Mouse (Mus musculus): ENCODE measurements around the gene Pnpla8. TPM values are rescaled to one million over a fixed set of nuclear protein-coding genes. Genes with fewer than 3 reads are reported as not detected.
A peak's percentile ranks its signal among the peaks of the same experiment; 100 is the strongest.

Gene Pnpla8
- polyA plus RNA-seq, 1 experiment from 2014 or later: 122 TPM

GRCm38 (mm10) chr12:44329316-44330215, 108.4 kb downstream of the Pnpla8 start:
- peak overlapping the region; percentile 83 for H3K4me3 ChIP-seq (replicated peaks)
- H3K9me3 ChIP-seq: no peaks in the 10 kb centered on the region
- no peaks in the 10 kb centered on the region for H3K36me3 ChIP-seq
- under 1% methylated on average over 59 of the region's 61 CpGs for WGBS
- peak overlapping the region; percentile 94 for H3K9ac ChIP-seq (replicated peaks)
- H3K27ac ChIP-seq: peak overlapping the region; percentile 97
- peak overlapping the region; percentile 71 for H3K4me2 ChIP-seq (replicated peaks)
- peaks cover 34% of the 10 kb centered on the region for H3K4me1 ChIP-seq (replicated peaks)
- no peaks in the 10 kb centered on the region for H3K27me3 ChIP-seq
- peak; percentile 77 for ATAC-seq

GRCm38 (mm10) chr12:44330216-44330719, 109.1 kb downstream of the Pnpla8 start:
- Histone ChIP-seq H3K9me3 (no peaks in the 10 kb centered on the region), H3K27me3 (no peaks in the 10 kb centered on the region)
- 0 out of 2 replicates have a peak, but pooled peaks have one; percentile 12 for ATAC-seq

GRCm38 (mm10) chr12:44337136-44337640, 116.0 kb downstream of the Pnpla8 start:
- Histone ChIP-seq H3K4me3 (replicated peaks) (no peak overlapping the region), H3K27ac (0 out of 2 replicates have a peak overlapping the region, but pooled peaks have one; percentile 25), H3K9me3 (no peaks in the 10 kb centered on the region), H3K36me3 (no peaks in the 10 kb centered on the region; the same call in 1 of the 2 replicates), H3K4me2 (replicated peaks) (no peak overlapping the region), H3K4me1 (replicated peaks) (peaks cover 49% of the 10 kb centered on the region), H3K9ac (replicated peaks) (no peak overlapping the region), H3K27me3 (no peaks in the 10 kb centered on the region)
- 36% methylated on average over 2 of the region's 2 CpGs for WGBS
- ATAC-seq: no peak

More at GRCm38 (mm10) chr12:44330216-44330719, 109.1 kb downstream of the Pnpla8 start:
- 0% methylated on average over 9 of the region's 9 CpGs for WGBS
- Histone ChIP-seq H3K4me1 (replicated peaks) (peaks cover 34% of the 10 kb centered on the region), H3K27ac (peak overlapping the region; percentile 97), H3K9ac (replicated peaks) (peak overlapping the region; percentile 94), H3K4me3 (replicated peaks) (peak overlapping the region; percentile 83), H3K4me2 (replicated peaks) (peak overlapping the region; percentile 71), H3K36me3 (no peaks in the 10 kb centered on the region)

- Histone ChIP-seq H3K27me3 (no peaks in the 10 kb centered on the region), H3K4me2 (replicated peaks) (peak overlapping the region; percentile 36), H3K4me1 (replicated peaks) (peaks cover 49% of the 10 kb centered on the region), H3K27ac (peak overlapping the region; percentile 89), H3K36me3 (no peaks in the 10 kb centered on the region; the same call in 1 of the 2 replicates), H3K9ac (replicated peaks) (no peak overlapping the region), H3K4me3 (replicated peaks) (no peak overlapping the region), H3K9me3 (no peaks in the 10 kb centered on the region)
- 10% methylated on average over 8 of the region's 8 CpGs for WGBS
- ATAC-seq: peak; percentile 96
Measured at GRCm38 (mm10) chr12:44338195-44338622, 117.0 kb downstream of the Pnpla8 start.

GRCm38 (mm10) chr12:44344075-44344474, 122.9 kb downstream of the Pnpla8 start:
- H3K27me3 ChIP-seq: no peaks in the 10 kb centered on the region
- no peak overlapping the region for H3K4me2 ChIP-seq (replicated peaks)
- no peak overlapping the region for H3K9ac ChIP-seq (replicated peaks)
- no peak overlapping the region for H3K4me3 ChIP-seq (replicated peaks)
- ATAC-seq: peak; percentile 57
- peak overlapping the region; percentile 40; the same call in 1 of the 2 replicates for H3K27ac ChIP-seq
- no peaks in the 10 kb centered on the region for H3K36me3 ChIP-seq
- peaks cover 54% of the 10 kb centered on the region for H3K4me1 ChIP-seq (replicated peaks)
- WGBS: 61% methylated on average over 6 of the region's 6 CpGs
- H3K9me3 ChIP-seq: no peaks in the 10 kb centered on the region

GRCm38 (mm10) chr12:44345251-44345650, 124.1 kb downstream of the Pnpla8 start:
- ATAC-seq: no peak
- H3K27ac ChIP-seq: no peak overlapping the region
- H3K27me3 ChIP-seq: no peaks in the 10 kb centered on the region
- no peak overlapping the region for H3K4me2 ChIP-seq (replicated peaks)
- H3K4me1 ChIP-seq (replicated peaks): peaks cover 47% of the 10 kb centered on the region
- no peak overlapping the region for H3K9ac ChIP-seq (replicated peaks)
- no peaks in the 10 kb centered on the region for H3K36me3 ChIP-seq
- H3K4me3 ChIP-seq (replicated peaks): no peak overlapping the region
- H3K9me3 ChIP-seq: no peaks in the 10 kb centered on the region
- WGBS: 39% methylated on average over 5 of the region's 5 CpGs

- no peak overlapping the region for H3K9ac ChIP-seq (replicated peaks)
- peak; percentile 41; the same call in 1 of the 2 replicates for ATAC-seq
- H3K4me3 ChIP-seq (replicated peaks): no peak overlapping the region
- no peaks in the 10 kb centered on the region for H3K36me3 ChIP-seq
- no peaks in the 10 kb centered on the region for H3K27me3 ChIP-seq
- H3K4me1 ChIP-seq (replicated peaks): peaks cover 40% of the 10 kb centered on the region
- WGBS: 70% methylated on average over 3 of the region's 3 CpGs
- no peak overlapping the region for H3K4me2 ChIP-seq (replicated peaks)
- 0 out of 2 replicates have a peak overlapping the region, but pooled peaks have one; percentile 32 for H3K27ac ChIP-seq
- no peaks in the 10 kb centered on the region for H3K9me3 ChIP-seq
Measured at GRCm38 (mm10) chr12:44346143-44346542, 125.0 kb downstream of the Pnpla8 start.

- no peak for ATAC-seq
- H3K9me3 ChIP-seq: no peaks in the 10 kb centered on the region
- 93% methylated on average over 4 of the region's 4 CpGs for WGBS
- H3K27me3 ChIP-seq: no peaks in the 10 kb centered on the region
- H3K36me3 ChIP-seq: no peaks in the 10 kb centered on the region
- H3K9ac ChIP-seq (replicated peaks): no peak overlapping the region
- H3K4me1 ChIP-seq (replicated peaks): peaks cover 7% of the 10 kb centered on the region; the same call in 1 of the 2 replicates
- no peak overlapping the region for H3K4me3 ChIP-seq (replicated peaks)
- H3K27ac ChIP-seq: no peak overlapping the region
- no peak overlapping the region for H3K4me2 ChIP-seq (replicated peaks)
Measured at GRCm38 (mm10) chr12:44355116-44355515, 133.9 kb downstream of the Pnpla8 start.

- no peak for ATAC-seq
- no peak overlapping the region for H3K9ac ChIP-seq (replicated peaks)
- no peaks in the 10 kb centered on the region for H3K9me3 ChIP-seq
- 10% methylated on average over 3 of the region's 3 CpGs for WGBS
- peaks cover 7% of the 10 kb centered on the region; the same call in 1 of the 2 replicates for H3K4me1 ChIP-seq (replicated peaks)
- H3K4me2 ChIP-seq (replicated peaks): no peak overlapping the region
- no peaks in the 10 kb centered on the region for H3K27me3 ChIP-seq
- H3K27ac ChIP-seq: no peak overlapping the region
- H3K36me3 ChIP-seq: no peaks in the 10 kb centered on the region
- no peak overlapping the region for H3K4me3 ChIP-seq (replicated peaks)
Measured at GRCm38 (mm10) chr12:44357460-44357859, 136.3 kb downstream of the Pnpla8 start.

GRCm38 (mm10) chr12:44357881-44358280, 136.7 kb downstream of the Pnpla8 start:
- peaks cover 7% of the 10 kb centered on the region; the same call in 1 of the 2 replicates for H3K4me1 ChIP-seq (replicated peaks)
- H3K4me3 ChIP-seq (replicated peaks): no peak overlapping the region
- no peak overlapping the region for H3K4me2 ChIP-seq (replicated peaks)
- no peak overlapping the region for H3K27ac ChIP-seq
- no peak for ATAC-seq
- no peaks in the 10 kb centered on the region for H3K27me3 ChIP-seq
- no peak overlapping the region for H3K9ac ChIP-seq (replicated peaks)
- no peaks in the 10 kb centered on the region for H3K36me3 ChIP-seq
- no peaks in the 10 kb centered on the region for H3K9me3 ChIP-seq
- WGBS: 15% methylated on average over 1 of the region's 1 CpGs

GRCm38 (mm10) chr12:44371076-44371710, 150.0 kb downstream of the Pnpla8 start:
- WGBS: 45% methylated on average over 3 of the region's 3 CpGs
- no peaks in the 10 kb centered on the region for H3K36me3 ChIP-seq

More at GRCm38 (mm10) chr12:44371076-44371710, 150.0 kb downstream of the Pnpla8 start:
- Histone ChIP-seq H3K9ac (replicated peaks) (no peak overlapping the region), H3K4me3 (replicated peaks) (no peak overlapping the region), H3K4me2 (replicated peaks) (no peak overlapping the region), H3K9me3 (no peaks in the 10 kb centered on the region), H3K4me1 (replicated peaks) (peaks cover 32% of the 10 kb centered on the region), H3K27me3 (no peaks in the 10 kb centered on the region), H3K27ac (no peak overlapping the region)
- no peak for ATAC-seq
